Mouse (Mus musculus) forebrain, embryonic 15.5 days (tissue): Measurements from ENCODE around the gene Eif4e3. TPM values are rescaled to one million over a fixed set of nuclear protein-coding genes. Genes with fewer than 3 reads are reported as not detected.

Experiments
- ATAC-seq: fragments of 200-750 bp; cut with Nextera tagmentation; replicated peaks from 2 replicates; pipeline ENCODE4 v1.8.0; 2017; ENCODE audit warnings: mild to moderate bottlenecking, moderate TSS enrichment, moderate library complexity
- H3K27ac ChIP-seq: fragments of 300-500 bp; sonication (generic); replicated peaks from 2 replicates; pipeline ENCODE4 v1.5.1; 2015; ENCODE audit warnings: mild to moderate bottlenecking, inconsistent platforms
- H3K27me3 ChIP-seq: fragments of 300-500 bp; sonication (generic); 2 replicates; pipeline ENCODE4 v1.6.1; 2015; ENCODE audit warnings: inconsistent platforms
- H3K36me3 ChIP-seq: fragments of 300-500 bp; sonication (generic); 2 replicates; pipeline ENCODE4 v1.6.1; 2015; ENCODE audit warnings: mild to moderate bottlenecking, inconsistent platforms
- H3K4me1 ChIP-seq: fragments of 300-500 bp; sonication (generic); 2 replicates; pipeline ENCODE4 v1.6.1; 2015; ENCODE audit warnings: inconsistent platforms
- H3K4me2 ChIP-seq: fragments of 300-500 bp; sonication (generic); replicated peaks from 2 replicates; pipeline ENCODE4 v1.6.1; 2015; ENCODE audit warnings: mild to moderate bottlenecking, inconsistent platforms
- H3K4me3 ChIP-seq: fragments of 300-500 bp; sonication (generic); 2 replicates; pipeline ENCODE4 v1.5.1; 2015; ENCODE audit warnings: mild to moderate bottlenecking, inconsistent platforms
- H3K9ac ChIP-seq: fragments of 300-500 bp; sonication (generic); replicated peaks from 2 replicates; pipeline ENCODE4 v1.6.1; 2015; ENCODE audit warnings: mild to moderate bottlenecking, inconsistent platforms
- H3K9me3 ChIP-seq: fragments of 300-500 bp; sonication (generic); 2 replicates; pipeline ENCODE4 v1.6.1; 2016; ENCODE audit warnings: inconsistent platforms
- WGBS: fragments of 180-500 bp; shearing (Covaris S2); methylation state at CpG from one replicate; pipeline ENCODE4 v1.1.7; 2015; ENCODE audit warnings: mixed read lengths; 5-methylcytosine and 5-hydroxymethylcytosine counted together
- polyA plus RNA-seq: library from polyadenylated mRNA; unstranded; fragments of >200 nt; fragmentation: Nextera tagmentation; extraction: Ambion mirVana; gene quantifications from 2 replicates; pipeline ENCODE4 v1.2.1, GENCODE M21; 2015

Eif4e3 gene
- 9.9 and 10.0 TPM in 2 replicates for polyA plus RNA-seq

- Histone ChIP-seq H3K4me3 (peak within 1 kb of the TSS; percentile 86), H3K36me3 (no peaks in the 10 kb centered on the region), H3K4me2 (peak within 1 kb of the TSS; percentile 92), H3K9ac (peak within 1 kb of the TSS; percentile 84), H3K4me1 (peaks cover 60% of the 10 kb centered on the region), H3K27ac (peak within 1 kb of the TSS; percentile 48), H3K27me3 (no peaks in the 10 kb centered on the region), H3K9me3 (no peaks in the 10 kb centered on the region)
- peak; percentile 35 for ATAC-seq
- under 1% methylated on average over 70 of the region's 75 CpGs for WGBS
Measured at GRCm38 (mm10) chr6:99666318-99667171, at the start of gene Eif4e3, which contains the start of gene Gm20696. Gene Eif4e3 (minus strand): TSS chr6:99666771. Gene Gm20696 (minus strand): TSS chr6:99666797.

GRCm38 (mm10) chr6:99715913-99716312 lies 49.3 kb upstream of the Eif4e3 start:
- H3K27ac ChIP-seq = no peak overlapping the region
- no peak overlapping the region for H3K4me2 ChIP-seq
- ATAC-seq = no peak
- H3K9me3 ChIP-seq = no peaks in the 10 kb centered on the region
- H3K4me1 ChIP-seq = no peaks in the 10 kb centered on the region
- H3K4me3 ChIP-seq = no peak overlapping the region
- 77% methylated on average over 5 of the region's 6 CpGs for WGBS
- no peaks in the 10 kb centered on the region for H3K27me3 ChIP-seq
- no peaks in the 10 kb centered on the region for H3K36me3 ChIP-seq
- no peak overlapping the region for H3K9ac ChIP-seq

- H3K4me1 ChIP-seq = no peaks in the 10 kb centered on the region
- H3K27me3 ChIP-seq = no peaks in the 10 kb centered on the region
- no peak overlapping the region for H3K4me3 ChIP-seq
- H3K36me3 ChIP-seq = no peaks in the 10 kb centered on the region
- ATAC-seq = no peak
- H3K9me3 ChIP-seq = no peaks in the 10 kb centered on the region
- H3K27ac ChIP-seq = no peak overlapping the region
- H3K9ac ChIP-seq = no peak overlapping the region
- WGBS = 63% methylated on average over 6 of the region's 6 CpGs
- H3K4me2 ChIP-seq = no peak overlapping the region
Measured at GRCm38 (mm10) chr6:99715191-99715590, 48.6 kb upstream of the Eif4e3 start.

GRCm38 (mm10) chr6:99713256-99713655 lies 46.7 kb upstream of the Eif4e3 start:
- no peaks in the 10 kb centered on the region for H3K27me3 ChIP-seq
- no peak overlapping the region for H3K27ac ChIP-seq
- no peaks in the 10 kb centered on the region for H3K9me3 ChIP-seq
- 66% methylated on average over 5 of the region's 5 CpGs for WGBS
- no peaks in the 10 kb centered on the region for H3K36me3 ChIP-seq
- H3K4me2 ChIP-seq = no peak overlapping the region
- no peaks in the 10 kb centered on the region for H3K4me1 ChIP-seq
- no peak overlapping the region for H3K9ac ChIP-seq
- H3K4me3 ChIP-seq = no peak overlapping the region
- ATAC-seq = no peak

- Histone ChIP-seq H3K4me1 (no peaks in the 10 kb centered on the region), H3K9ac (no peak overlapping the region), H3K27me3 (no peaks in the 10 kb centered on the region), H3K4me3 (no peak overlapping the region), H3K9me3 (no peaks in the 10 kb centered on the region), H3K27ac (no peak overlapping the region), H3K4me2 (no peak overlapping the region), H3K36me3 (no peaks in the 10 kb centered on the region)
- ATAC-seq = no peak
- 75% methylated on average over 11 of the region's 11 CpGs for WGBS
Measured at GRCm38 (mm10) chr6:99711576-99712101, 45.1 kb upstream of the Eif4e3 start.

GRCm38 (mm10) chr6:99700484-99700883 lies 33.9 kb upstream of the Eif4e3 start:
- Histone ChIP-seq H3K4me3 (no peak overlapping the region), H3K27me3 (no peaks in the 10 kb centered on the region), H3K27ac (no peak overlapping the region), H3K9me3 (no peaks in the 10 kb centered on the region), H3K4me2 (no peak overlapping the region), H3K4me1 (peaks cover 11% of the 10 kb centered on the region), H3K9ac (no peak overlapping the region), H3K36me3 (no peaks in the 10 kb centered on the region)
- 37% methylated on average over 3 of the region's 3 CpGs for WGBS
- ATAC-seq = peak; percentile 56

GRCm38 (mm10) chr6:99692916-99693841 lies 26.6 kb upstream of the Eif4e3 start:
- no peaks in the 10 kb centered on the region for H3K36me3 ChIP-seq
- H3K27me3 ChIP-seq = peaks cover 10% of the 10 kb centered on the region; the same call in 1 of the 2 replicates
- no peaks in the 10 kb centered on the region for H3K9me3 ChIP-seq
- H3K27ac ChIP-seq = peak overlapping the region; percentile 88
- ATAC-seq = 0 out of 2 replicates have a peak, but pooled peaks have one; percentile 17
- H3K4me3 ChIP-seq = peak overlapping the region; percentile 61
- WGBS = under 1% methylated on average over 105 of the region's 110 CpGs
- H3K9ac ChIP-seq = peak overlapping the region; percentile 78
- H3K4me1 ChIP-seq = peaks cover 29% of the 10 kb centered on the region
- H3K4me2 ChIP-seq = peak overlapping the region; percentile 87

- Histone ChIP-seq H3K27me3 (peaks cover 10% of the 10 kb centered on the region; the same call in 1 of the 2 replicates), H3K36me3 (no peaks in the 10 kb centered on the region), H3K4me3 (peak within 1 kb of the TSS; percentile 61), H3K27ac (peak within 1 kb of the TSS; percentile 88), H3K4me1 (peaks cover 29% of the 10 kb centered on the region), H3K9ac (peak within 1 kb of the TSS; percentile 78), H3K9me3 (no peaks in the 10 kb centered on the region), H3K4me2 (peak within 1 kb of the TSS; percentile 87)
- ATAC-seq = peak; percentile 85
- under 1% methylated on average over 83 of the region's 112 CpGs for WGBS
Measured at GRCm38 (mm10) chr6:99692206-99692915, 25.8 kb upstream of the Eif4e3 start, which contains the start of gene Gpr27. Gene Gpr27 (plus strand): TSS chr6:99692679.

GRCm38 (mm10) chr6:99691666-99692205 lies 25.2 kb upstream of the Eif4e3 start:
- 6% methylated on average over 25 of the region's 25 CpGs for WGBS

GRCm38 (mm10) chr6:99688513-99688912 lies 21.9 kb upstream of the Eif4e3 start:
- no peak for ATAC-seq
- peaks cover 4% of the 10 kb centered on the region; the same call in 1 of the 2 replicates for H3K27me3 ChIP-seq
- 88% methylated on average over 6 of the region's 6 CpGs for WGBS
- H3K4me2 ChIP-seq = no peak overlapping the region
- no peaks in the 10 kb centered on the region for H3K36me3 ChIP-seq
- H3K27ac ChIP-seq = no peak overlapping the region
- H3K4me1 ChIP-seq = peaks cover 11% of the 10 kb centered on the region
- H3K9ac ChIP-seq = no peak overlapping the region
- no peak overlapping the region for H3K4me3 ChIP-seq
- no peaks in the 10 kb centered on the region for H3K9me3 ChIP-seq

More at GRCm38 (mm10) chr6:99691666-99692205, 25.2 kb upstream of the Eif4e3 start:
- H3K27me3 ChIP-seq = peaks cover 10% of the 10 kb centered on the region; the same call in 1 of the 2 replicates
- H3K27ac ChIP-seq = peak overlapping the region; percentile 88
- peaks cover 29% of the 10 kb centered on the region for H3K4me1 ChIP-seq
- H3K9me3 ChIP-seq = no peaks in the 10 kb centered on the region
- peak overlapping the region; percentile 78 for H3K9ac ChIP-seq
- peak; percentile 36 for ATAC-seq
- H3K36me3 ChIP-seq = no peaks in the 10 kb centered on the region
- peak overlapping the region; percentile 87 for H3K4me2 ChIP-seq
- peak overlapping the region; percentile 61 for H3K4me3 ChIP-seq

- H3K27me3 ChIP-seq = no peaks in the 10 kb centered on the region
- H3K27ac ChIP-seq = no peak overlapping the region
- no peaks in the 10 kb centered on the region for H3K9me3 ChIP-seq
- no peak overlapping the region for H3K9ac ChIP-seq
- no peaks in the 10 kb centered on the region for H3K36me3 ChIP-seq
- no peak for ATAC-seq
- H3K4me2 ChIP-seq = no peak overlapping the region
- H3K4me3 ChIP-seq = no peak overlapping the region
- no peaks in the 10 kb centered on the region for H3K4me1 ChIP-seq
- 60% methylated on average over 5 of the region's 5 CpGs for WGBS
Measured at GRCm38 (mm10) chr6:99684899-99685298, 18.3 kb upstream of the Eif4e3 start.
